Mouse (Mus musculus) hindbrain, embryonic 11.5 days (tissue): Measurements from ENCODE around the gene Ier2. TPM values are rescaled to one million over a fixed set of nuclear protein-coding genes. Genes with fewer than 3 reads are reported as not detected.

Experiments
- ATAC-seq: fragments of 200-750 bp; cut with Nextera tagmentation; 2 replicates; pipeline ENCODE4 v1.8.0; 2017; ENCODE audit warnings: mild to moderate bottlenecking, moderate TSS enrichment, moderate library complexity; ENCODE audit not compliant: low FRiP score
- DNase-seq: peaks from one replicate; pipeline ENCODE4 v3.0.0-alpha.2; 2015; ENCODE audit warnings: low spot score
- H3K27ac ChIP-seq: fragments of 300-500 bp; sonication (generic); 2 replicates; pipeline ENCODE4 v1.5.1; 2014; ENCODE audit warnings: mild to moderate bottlenecking, low read depth, low read length
- H3K27me3 ChIP-seq: fragments of 300-500 bp; sonication (generic); 2 replicates; pipeline ENCODE4 v1.6.1; 2014; ENCODE audit warnings: mild to moderate bottlenecking, low read length, moderate library complexity, mixed read lengths; ENCODE audit not compliant: control insufficient read depth, insufficient read depth
- H3K36me3 ChIP-seq: fragments of 300-500 bp; sonication (generic); 2 replicates; pipeline ENCODE4 v1.6.1; 2014; ENCODE audit warnings: mild to moderate bottlenecking, low read length, moderate library complexity, mixed read lengths; ENCODE audit not compliant: control insufficient read depth, insufficient read depth
- H3K4me1 ChIP-seq: fragments of 300-500 bp; sonication (generic); replicated peaks from 2 replicates; pipeline ENCODE4 v1.6.1; 2014; ENCODE audit warnings: low read length, mixed read lengths; ENCODE audit not compliant: control insufficient read depth, insufficient read depth
- H3K4me2 ChIP-seq: fragments of 300-500 bp; sonication (generic); replicated peaks from 2 replicates; pipeline ENCODE4 v1.6.1; 2014; ENCODE audit warnings: mild to moderate bottlenecking, low read depth, low read length
- H3K4me3 ChIP-seq: fragments of 300-500 bp; sonication (generic); 2 replicates; pipeline ENCODE4 v1.5.1; 2014; ENCODE audit warnings: low read depth, low read length
- H3K9ac ChIP-seq: fragments of 300-500 bp; sonication (generic); 2 replicates; pipeline ENCODE4 v1.6.1; 2014; ENCODE audit warnings: low read depth, low read length
- H3K9me3 ChIP-seq: fragments of 300-500 bp; sonication (generic); 2 replicates; pipeline ENCODE4 v1.6.1; 2016; ENCODE audit warnings: low read length; ENCODE audit not compliant: control insufficient read depth
- WGBS: fragments of 180-500 bp; shearing (Covaris S2); extraction: QIAGEN DNeasy Blood & Tissue Kit; methylation state at CpG from one replicate; pipeline ENCODE4 v1.1.7; 2014; 5-methylcytosine and 5-hydroxymethylcytosine counted together
- polyA plus RNA-seq: library from polyadenylated mRNA; unstranded; fragments of >200 nt; fragmentation: Nextera tagmentation; extraction: Ambion mirVana; gene quantifications from 2 replicates; pipeline ENCODE4 v1.2.1, GENCODE M21; 2014

Gene Ier2
- polyA plus RNA-seq, 1 experiment from 2014 or later = 60.5 TPM

DNA sequence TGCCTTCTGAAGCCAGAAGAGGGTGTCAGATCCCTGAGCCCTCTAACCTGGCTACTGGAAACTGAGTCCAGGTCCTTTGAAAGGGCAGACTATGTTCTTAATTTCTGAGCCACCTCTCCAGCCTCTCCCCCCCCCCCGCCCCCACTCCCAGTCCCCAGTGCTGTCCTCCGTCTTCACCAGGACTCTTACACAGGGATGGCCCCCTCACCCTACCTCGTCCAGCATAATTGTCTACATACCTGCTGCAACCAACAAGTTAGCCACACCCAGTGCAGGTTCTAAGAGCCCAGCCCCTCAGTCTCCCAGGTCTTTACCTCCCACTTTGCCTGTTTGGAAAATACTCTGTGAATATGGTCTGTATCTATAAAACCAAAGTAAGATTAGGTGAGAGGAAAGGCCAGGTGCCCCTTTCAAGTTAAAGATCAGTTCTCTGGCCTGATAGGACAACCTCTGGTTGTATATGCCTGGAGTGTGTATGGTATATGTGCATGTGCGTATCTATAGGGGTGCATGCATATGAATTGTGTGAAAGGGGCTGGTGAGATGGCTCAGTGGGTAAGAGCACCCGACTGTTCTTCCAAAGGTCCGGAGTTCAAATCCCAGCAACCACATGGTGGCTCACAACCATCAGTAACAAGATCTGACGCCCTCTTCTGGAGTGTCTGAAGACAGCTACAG, 21.9 kb downstream of the Ier2 start:
- H3K4me2 ChIP-seq = no peak overlapping the region
- no peak overlapping the region for H3K4me3 ChIP-seq
- DNase-seq (no peak), ATAC-seq (no peak)
- no peaks in the 10 kb centered on the region; the same call in 1 of the 2 replicates for H3K4me1 ChIP-seq
- no peak overlapping the region for H3K27ac ChIP-seq
- H3K9me3 ChIP-seq = no peaks in the 10 kb centered on the region
- 72% methylated on average over 6 of the region's 7 CpGs for WGBS
- H3K9ac ChIP-seq = no peak overlapping the region
- no peaks in the 10 kb centered on the region for H3K27me3 ChIP-seq
- H3K36me3 ChIP-seq = no peaks in the 10 kb centered on the region

DNA sequence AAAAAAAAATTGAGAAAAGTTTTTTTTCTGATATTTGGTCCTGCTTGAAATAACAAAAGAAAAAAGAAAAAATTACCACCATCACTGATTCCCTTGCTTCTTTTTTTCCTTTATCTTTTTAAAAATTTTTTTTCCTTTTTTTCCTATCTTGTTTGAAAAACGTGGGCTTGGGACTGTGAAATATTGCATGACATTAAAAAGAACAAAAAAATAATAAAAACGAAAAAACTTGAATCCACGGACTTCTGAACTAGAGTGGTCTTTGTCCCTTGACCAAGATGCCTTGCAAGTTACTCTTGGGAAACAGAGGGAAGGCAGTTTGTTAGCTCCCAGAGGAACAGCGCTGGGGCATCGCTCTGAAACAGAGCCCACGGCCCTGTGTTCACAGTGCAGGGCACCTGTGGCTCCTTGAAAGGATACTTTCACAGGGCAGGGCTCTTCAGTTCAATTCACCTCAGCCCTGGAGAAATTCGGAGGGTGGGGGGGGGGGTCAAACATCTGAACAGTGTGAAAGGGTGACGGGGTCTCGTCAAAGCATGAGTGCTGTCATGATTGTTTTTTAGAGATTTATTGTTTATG, 22.6 kb downstream of the Ier2 start:
- Histone ChIP-seq H3K9ac (peak overlapping the region; percentile 47; the same call in 1 of the 2 replicates), H3K9me3 (no peaks in the 10 kb centered on the region), H3K27me3 (no peaks in the 10 kb centered on the region), H3K4me3 (peak overlapping the region; percentile 33), H3K4me1 (peaks cover 2% of the 10 kb centered on the region), H3K4me2 (peak overlapping the region; percentile 31), H3K27ac (no peak overlapping the region), H3K36me3 (no peaks in the 10 kb centered on the region)
- 35% methylated on average over 9 of the region's 9 CpGs for WGBS
- no peak for ATAC-seq
- no peak for DNase-seq

DNA sequence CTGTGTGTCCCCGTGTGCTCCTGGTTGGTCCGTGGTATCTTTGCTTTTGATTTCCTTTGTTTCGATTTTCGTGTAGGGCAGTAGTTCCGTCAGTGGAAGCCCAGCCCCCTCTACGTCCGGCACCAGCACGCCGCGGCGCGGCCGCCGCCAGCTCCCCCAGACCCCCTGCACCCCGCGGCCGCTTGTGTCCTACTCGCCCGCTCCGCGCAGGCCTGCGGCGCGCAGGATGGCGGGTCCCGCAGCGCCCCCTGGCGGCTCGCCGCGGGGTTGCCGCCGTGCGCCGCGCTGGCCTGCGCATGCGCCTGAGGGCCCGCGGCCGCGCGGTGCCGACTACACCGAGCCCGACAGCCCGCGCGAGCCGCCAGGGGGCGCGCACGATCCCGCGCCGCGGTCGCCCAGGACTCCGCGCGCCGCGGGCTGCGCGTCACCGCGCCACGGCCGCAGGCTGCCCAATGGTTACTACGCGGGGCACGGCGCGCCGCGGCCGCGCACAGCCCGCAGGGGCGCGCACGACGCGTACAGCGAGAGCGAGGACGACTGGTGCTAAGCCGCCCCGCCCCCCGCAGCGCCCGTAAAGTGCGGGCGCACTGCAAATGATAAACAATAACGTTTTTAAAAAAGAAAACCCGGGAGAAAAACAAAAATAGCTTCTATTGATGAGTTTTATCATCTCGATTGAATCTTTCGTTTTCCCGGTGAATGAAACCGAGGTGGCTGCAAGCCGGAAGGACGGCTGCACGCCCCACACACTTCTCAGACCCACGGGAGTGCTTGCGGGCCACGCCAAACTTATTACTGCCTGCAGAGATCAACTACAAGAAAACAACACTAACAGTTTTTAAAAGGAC, 23.3 kb downstream of the Ier2 start:
- H3K4me2 ChIP-seq = peak overlapping the region; percentile 87
- peak; percentile 97 for DNase-seq
- peak; percentile 91 for ATAC-seq
- H3K27ac ChIP-seq = peak overlapping the region; percentile 94
- H3K4me1 ChIP-seq = peaks cover 6% of the 10 kb centered on the region
- peak overlapping the region; percentile 53 for H3K4me3 ChIP-seq
- H3K27me3 ChIP-seq = no peaks in the 10 kb centered on the region
- under 1% methylated on average over 95 of the region's 106 CpGs for WGBS
- H3K9me3 ChIP-seq = no peaks in the 10 kb centered on the region
- H3K9ac ChIP-seq = peak overlapping the region; percentile 77
- H3K36me3 ChIP-seq = no peaks in the 10 kb centered on the region

DNA sequence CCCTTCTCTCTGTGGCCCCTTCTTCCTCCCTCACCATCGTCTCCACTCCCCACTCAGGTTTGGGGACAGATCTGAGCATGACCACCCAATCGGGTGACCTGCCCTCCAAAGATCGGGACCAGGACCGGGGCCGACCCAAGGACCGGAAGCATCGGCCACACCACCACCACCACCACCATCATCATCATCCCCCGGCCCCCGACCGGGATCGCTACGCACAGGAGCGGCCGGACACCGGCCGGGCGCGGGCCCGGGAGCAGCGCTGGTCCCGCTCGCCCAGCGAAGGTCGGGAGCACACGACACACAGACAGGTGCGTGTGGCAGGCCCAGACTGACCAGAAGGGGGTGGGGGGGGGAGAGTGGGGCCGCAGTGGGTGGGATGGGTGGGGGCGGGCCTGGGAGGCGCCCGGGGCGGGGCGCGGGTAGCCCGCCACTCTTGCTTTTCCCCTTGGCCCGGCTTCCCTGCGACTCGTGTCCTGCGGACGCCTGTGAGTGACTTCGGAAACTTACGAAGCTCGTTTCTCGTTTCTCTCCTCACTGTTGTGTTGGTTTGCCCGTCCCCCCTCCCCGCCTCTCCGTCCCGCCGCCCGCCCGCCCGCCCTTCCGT, 24.0 kb downstream of the Ier2 start:
- Histone ChIP-seq H3K27me3 (no peaks in the 10 kb centered on the region), H3K4me3 (peak overlapping the region; percentile 53), H3K9me3 (no peaks in the 10 kb centered on the region), H3K4me2 (peak overlapping the region; percentile 87), H3K27ac (peak overlapping the region; percentile 94), H3K36me3 (no peaks in the 10 kb centered on the region), H3K9ac (peak overlapping the region; percentile 77), H3K4me1 (peaks cover 6% of the 10 kb centered on the region)
- DNase-seq (peak; percentile 59), ATAC-seq (peak; percentile 39)
- WGBS = under 1% methylated on average over 43 of the region's 52 CpGs

DNA sequence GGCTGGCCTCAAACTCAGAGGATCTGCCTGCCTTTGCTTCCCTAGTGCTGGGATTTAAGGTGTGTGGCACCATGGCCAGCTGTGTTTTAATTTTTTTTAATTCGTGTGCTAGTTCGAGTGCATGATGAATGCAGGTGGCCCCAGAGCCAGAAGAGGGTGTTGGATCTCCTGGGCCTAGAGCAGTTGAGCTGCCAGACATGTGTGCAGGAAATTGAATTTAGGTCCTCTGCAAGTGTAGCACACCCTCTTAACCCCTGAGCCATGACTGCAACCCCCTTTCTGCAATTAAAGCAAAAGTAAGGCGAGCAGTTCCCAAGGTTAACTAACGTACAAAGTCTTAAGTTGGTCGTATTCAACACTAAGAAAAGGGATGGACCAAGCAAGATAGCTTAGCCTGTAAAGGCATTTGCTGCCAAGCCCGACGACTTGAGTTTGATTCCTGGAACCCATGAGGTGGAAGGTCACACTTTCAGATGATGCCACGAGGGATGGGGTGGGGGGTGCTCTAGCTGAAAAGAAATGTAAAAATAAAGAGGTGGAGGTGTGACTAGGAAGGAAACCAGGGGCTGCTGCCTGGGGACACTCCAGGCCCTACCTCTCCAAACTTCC, 24.6 kb downstream of the Ier2 start:
- H3K27me3 ChIP-seq = no peaks in the 10 kb centered on the region
- H3K36me3 ChIP-seq = no peaks in the 10 kb centered on the region
- H3K9me3 ChIP-seq = no peaks in the 10 kb centered on the region
- peak overlapping the region; percentile 77 for H3K9ac ChIP-seq
- H3K4me3 ChIP-seq = peak overlapping the region; percentile 53
- peak overlapping the region; percentile 94 for H3K27ac ChIP-seq
- H3K4me1 ChIP-seq = peaks cover 6% of the 10 kb centered on the region
- ATAC-seq (no peak), DNase-seq (peak; percentile 43)
- 37% methylated on average over 8 of the region's 8 CpGs for WGBS
- H3K4me2 ChIP-seq = peak overlapping the region; percentile 87

DNA sequence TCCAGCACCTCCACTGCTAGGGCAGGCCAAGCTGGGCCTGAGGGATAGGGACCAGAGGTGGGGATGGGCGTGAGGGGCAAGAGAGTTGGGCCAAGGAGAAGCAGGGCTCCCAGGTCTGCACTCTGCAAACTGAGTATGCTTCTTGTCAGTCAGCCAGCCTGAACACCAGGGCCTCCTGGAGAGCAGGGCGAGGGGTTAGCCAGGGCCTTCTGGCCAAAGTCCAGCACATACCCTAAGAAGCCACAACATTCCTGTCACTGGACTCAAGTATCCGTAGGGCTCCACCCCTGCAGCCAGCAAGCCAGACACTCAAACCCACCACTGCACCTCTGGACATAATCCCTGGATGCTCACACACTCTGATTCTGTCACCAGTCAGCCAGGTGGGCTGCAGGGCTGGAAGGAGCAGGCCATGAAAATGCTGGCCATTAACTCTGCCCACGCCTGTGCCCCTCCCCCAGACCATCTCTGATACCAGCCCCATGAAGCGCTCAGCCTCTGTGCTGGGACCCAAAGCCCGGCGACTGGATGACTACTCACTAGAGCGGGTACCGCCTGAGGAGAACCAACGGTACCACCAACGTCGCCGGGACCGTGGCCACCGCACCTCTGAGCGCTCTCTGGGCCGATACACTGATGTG, 26.5 kb downstream of the Ier2 start:
- ATAC-seq (no peak), DNase-seq (no peak)
- Histone ChIP-seq H3K36me3 (no peaks in the 10 kb centered on the region), H3K9ac (no peak overlapping the region; the same call in 1 of the 2 replicates), H3K9me3 (no peaks in the 10 kb centered on the region), H3K4me1 (peaks cover 6% of the 10 kb centered on the region), H3K27ac (peak overlapping the region; percentile 91; the same call in 1 of the 2 replicates), H3K27me3 (no peaks in the 10 kb centered on the region), H3K4me3 (no peak overlapping the region), H3K4me2 (no peak overlapping the region)
- WGBS = 84% methylated on average over 17 of the region's 17 CpGs

DNA sequence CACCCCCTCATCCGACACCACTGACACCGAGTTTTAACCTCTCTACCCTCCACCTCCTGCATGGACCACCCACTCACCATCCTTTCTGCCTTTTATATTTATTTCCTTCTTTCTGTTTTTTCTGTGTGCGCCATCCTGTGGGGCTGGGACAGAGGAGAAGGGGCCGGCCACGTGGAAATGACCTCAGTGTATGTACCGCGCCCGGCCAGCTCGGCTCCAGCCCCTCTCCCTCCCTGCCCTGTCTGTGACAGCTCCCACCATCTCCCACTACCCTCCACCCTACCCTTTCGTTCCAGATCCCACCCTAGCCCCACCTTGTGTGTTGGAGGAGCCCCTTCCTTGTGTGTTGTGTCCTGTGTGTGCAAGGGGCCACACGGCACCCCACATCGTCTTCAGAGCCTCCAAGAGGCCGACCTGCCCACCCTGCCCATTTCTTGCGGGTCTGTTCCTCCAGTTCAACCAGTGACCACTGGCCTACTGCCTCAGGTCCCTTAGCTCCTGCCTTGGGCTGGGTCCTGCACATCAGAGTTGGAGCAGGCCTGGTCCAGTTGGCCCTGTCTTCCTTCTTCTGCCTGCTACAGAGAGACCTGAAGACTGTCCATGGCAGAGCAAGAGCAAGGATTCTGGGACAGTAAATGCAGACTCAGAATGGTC, 27.1 kb downstream of the Ier2 start:
- Histone ChIP-seq H3K9me3 (no peaks in the 10 kb centered on the region), H3K27ac (peak overlapping the region; percentile 91), H3K4me1 (peaks cover 6% of the 10 kb centered on the region), H3K4me3 (no peak overlapping the region), H3K9ac (peak overlapping the region; percentile 55; the same call in 1 of the 2 replicates), H3K27me3 (no peaks in the 10 kb centered on the region), H3K36me3 (no peaks in the 10 kb centered on the region), H3K4me2 (no peak overlapping the region; the same call in 1 of the 2 replicates)
- no peak for ATAC-seq
- no peak for DNase-seq
- WGBS = 56% methylated on average over 14 of the region's 14 CpGs
